Mouse (Mus musculus) midbrain, embryonic 10.5 days (tissue): ENCODE results near the gene Rpl35a. TPM values are rescaled to one million over a fixed set of nuclear protein-coding genes. Genes with fewer than 3 reads are reported as not detected.

Experiments
- DNase-seq: peaks from one replicate; pipeline ENCODE4 v3.0.0-alpha.2; 2017; ENCODE audit warnings: low spot score
- H3K27ac ChIP-seq: fragments of 300-500 bp; sonication (generic); replicated peaks from 2 replicates; pipeline ENCODE4 v1.5.1; 2016; ENCODE audit warnings: mild to moderate bottlenecking
- H3K27me3 ChIP-seq: fragments of 300-500 bp; sonication (generic); 2 replicates; pipeline ENCODE4 v1.6.1; 2016; ENCODE audit warnings: low read depth, mild to moderate bottlenecking; ENCODE audit not compliant: poor library complexity, severe bottlenecking
- H3K36me3 ChIP-seq: fragments of 300-500 bp; sonication (generic); 2 replicates; pipeline ENCODE4 v1.6.1; 2016; ENCODE audit warnings: mild to moderate bottlenecking, moderate library complexity
- H3K4me1 ChIP-seq: fragments of 300-500 bp; sonication (generic); 2 replicates; pipeline ENCODE4 v1.6.1; 2016
- H3K4me3 ChIP-seq: fragments of 300-500 bp; sonication (generic); 2 replicates; pipeline ENCODE4 v1.5.1; 2016; ENCODE audit warnings: mild to moderate bottlenecking, moderate library complexity
- H3K9me3 ChIP-seq: fragments of 300-500 bp; sonication (generic); replicated peaks from 2 replicates; pipeline ENCODE4 v1.6.1; 2016; ENCODE audit warnings: mild to moderate bottlenecking
- WGBS: fragments of 180-500 bp; shearing (Covaris S2); methylation state at CpG from one replicate; pipeline ENCODE4 v1.1.7; 2016; 5-methylcytosine and 5-hydroxymethylcytosine counted together
- microRNA counts: library from miRNA; unstranded; fragments of <30 nt; microRNA quantifications from one replicate; lab custom pipeline; 2017
- microRNA-seq: library from miRNA; unstranded; fragments of <30 nt; microRNA quantifications from one replicate; pipeline ENCODE4, GENCODE M21; 2017
- polyA plus RNA-seq: library from polyadenylated mRNA; unstranded; fragments of >200 nt; fragmentation: Nextera tagmentation; extraction: Ambion mirVana; gene quantifications from 2 replicates; pipeline ENCODE4 v1.2.1, GENCODE M21; 2016

Rpl35a gene
- polyA plus RNA-seq, 1 experiment from 2014 or later = 975 TPM

GRCm38 (mm10) chr16:33080063-33080462, 23.8 kb downstream of the Rpl35a start:
- 95% methylated on average over 7 of the region's 7 CpGs for WGBS
- H3K4me3 ChIP-seq = no peak overlapping the region
- peaks cover 68% of the 10 kb centered on the region for H3K36me3 ChIP-seq
- DNase-seq = no peak
- no peak overlapping the region for H3K27ac ChIP-seq
- H3K4me1 ChIP-seq = no peaks in the 10 kb centered on the region
- no peaks in the 10 kb centered on the region for H3K27me3 ChIP-seq
- no peaks in the 10 kb centered on the region for H3K9me3 ChIP-seq

GRCm38 (mm10) chr16:33082951-33083350, 26.7 kb downstream of the Rpl35a start:
- H3K4me3 ChIP-seq = no peak overlapping the region
- WGBS = 93% methylated on average over 6 of the region's 6 CpGs
- no peak for DNase-seq

GRCm38 (mm10) chr16:33083996-33084395, 27.7 kb downstream of the Rpl35a start:
- H3K4me1 ChIP-seq = no peaks in the 10 kb centered on the region
- H3K27me3 ChIP-seq = no peaks in the 10 kb centered on the region
- WGBS = 90% methylated on average over 2 of the region's 2 CpGs
- no peaks in the 10 kb centered on the region for H3K9me3 ChIP-seq
- no peak overlapping the region for H3K27ac ChIP-seq
- H3K4me3 ChIP-seq = no peak overlapping the region
- DNase-seq = no peak
- peaks cover 56% of the 10 kb centered on the region for H3K36me3 ChIP-seq

More at GRCm38 (mm10) chr16:33082951-33083350, 26.7 kb downstream of the Rpl35a start:
- no peaks in the 10 kb centered on the region for H3K27me3 ChIP-seq
- H3K9me3 ChIP-seq = no peaks in the 10 kb centered on the region
- peaks cover 58% of the 10 kb centered on the region for H3K36me3 ChIP-seq
- no peaks in the 10 kb centered on the region for H3K4me1 ChIP-seq
- H3K27ac ChIP-seq = no peak overlapping the region

GRCm38 (mm10) chr16:33085666-33086065, 29.4 kb downstream of the Rpl35a start:
- Histone ChIP-seq H3K27me3 (no peaks in the 10 kb centered on the region), H3K27ac (no peak overlapping the region), H3K9me3 (no peaks in the 10 kb centered on the region), H3K4me3 (no peak overlapping the region), H3K36me3 (peaks cover 71% of the 10 kb centered on the region), H3K4me1 (no peaks in the 10 kb centered on the region)
- WGBS = 88% methylated on average over 8 of the region's 8 CpGs
- DNase-seq = no peak

MicroRNAs within 50 kb of the gene (microRNA counts, 519-probe panel; counts per million panel counts)
- not detected for microRNA mmu-miR-1947 (lab: Ali Mortazavi, UCI)

Small RNAs within 50 kb of the gene (microRNA-seq; reads per million reads assigned to microRNA genes)
- gene Gm22231 = not detected
- gene Mir1947 = 21.2 reads per million, percentile 32 among the genes with 10 or more reads in this experiment

Other genes starting within 250 kb of the Rpl35a start
- not detected in 2 replicates for gene Smbd1, start 246.0 kb upstream of the Rpl35a start, polyA plus RNA-seq
- gene Fyttd1, start 179.0 kb upstream of the Rpl35a start, polyA plus RNA-seq = 92.6 and 95.0 TPM in 2 replicates
- gene Rubcn, start 178.7 kb upstream of the Rpl35a start, polyA plus RNA-seq = 19.0 and 22.0 TPM in 2 replicates
- gene Lrch3, start 142.4 kb upstream of the Rpl35a start, polyA plus RNA-seq = 32.1 and 40.3 TPM in 2 replicates
- 3.9 and 4.5 TPM in 2 replicates for gene Iqcg, start 235 bp upstream of the Rpl35a start, polyA plus RNA-seq
- 3.8 and 3.9 TPM in 2 replicates for gene Lmln, start 6.1 kb downstream of the Rpl35a start, polyA plus RNA-seq
- gene Osbpl11, start 128.6 kb downstream of the Rpl35a start, polyA plus RNA-seq = 22.3 and 23.3 TPM in 2 replicates
- 72.9 and 75.3 TPM in 2 replicates for gene Snx4, start 195.0 kb downstream of the Rpl35a start, polyA plus RNA-seq